Mouse (Mus musculus) mature B cell (primary cell): ENCODE measurements around the gene H13.
"Not testable (repeated sequence)": the region's sequence is repeated elsewhere in the genome, so short reads cannot be mapped to it uniquely, and the experiment has no call there.

Experiments used
- in situ Hi-C: fragments of 300-500 bp; cut with MboI; formaldehyde crosslinking; loops from 2 replicates; pipeline ENCODE4 v1.14.3; 2019

The H13 gene

DNA sequence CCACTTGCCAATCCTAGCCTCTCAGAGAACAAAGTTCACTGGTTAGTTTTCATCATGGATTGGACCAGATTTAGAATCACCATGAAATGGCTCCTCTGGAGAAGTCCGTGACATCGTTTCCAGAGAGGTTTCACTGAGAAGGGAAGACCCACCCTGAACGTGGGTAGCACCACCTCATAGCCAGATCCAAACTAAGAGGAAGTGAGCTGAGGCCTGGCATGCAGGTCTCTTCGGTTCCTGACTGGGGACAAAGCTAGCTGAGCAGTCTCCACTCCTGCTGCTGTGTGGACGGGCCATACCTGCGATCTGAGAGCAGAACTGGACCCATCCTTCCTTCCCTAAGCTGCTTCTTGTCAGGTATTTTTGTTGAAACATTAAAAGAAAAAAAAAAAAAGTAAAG is 8.1 kb upstream of the H13 start:
- in situ Hi-C loops: no loop called here

- in situ Hi-C loops: not testable (repeated sequence)
Observed at GRCm38 (mm10) chr2:152666191-152666590, 3.1 kb upstream of the H13 start.

GRCm38 (mm10) chr2:152669639-152670484 is 601 bp downstream of the H13 start:
- in situ Hi-C loops: no loop called here

DNA sequence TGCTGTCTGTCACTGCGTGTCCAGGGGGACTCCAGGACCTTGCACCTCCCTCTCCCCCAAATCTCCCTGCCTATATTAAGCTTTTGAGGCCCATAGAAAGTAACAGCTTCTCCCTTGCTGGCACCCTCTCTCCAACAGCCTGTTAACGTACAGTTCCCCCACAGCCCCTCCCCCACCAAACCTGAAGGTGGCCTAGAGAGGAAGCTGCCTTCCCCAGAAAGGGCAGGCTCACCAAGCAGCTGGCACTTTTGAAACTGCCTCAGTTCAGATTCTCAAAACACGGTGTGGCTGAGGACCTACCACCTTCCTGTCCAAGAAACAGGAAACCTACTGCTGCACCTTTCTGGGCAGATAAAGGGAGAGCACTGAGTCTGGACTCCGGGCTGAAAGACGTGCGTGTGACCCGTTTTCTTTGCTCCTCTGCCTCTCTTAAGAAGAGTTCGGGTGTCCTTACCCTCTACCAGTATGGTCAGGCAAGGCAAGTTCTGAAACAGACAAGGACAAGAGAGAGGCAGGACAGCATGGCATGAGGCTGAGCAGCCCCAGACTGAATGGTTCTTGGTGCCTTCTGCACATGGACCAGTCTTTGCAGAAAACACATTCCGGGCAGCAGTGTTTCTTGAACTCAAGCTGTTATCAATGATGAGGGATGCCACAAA is 1.9 kb downstream of the H13 start:
- in situ Hi-C loops: no loop called here

- in situ Hi-C loops: no loop called here
Observed at GRCm38 (mm10) chr2:152671642-152671999, 2.4 kb downstream of the H13 start.

DNA sequence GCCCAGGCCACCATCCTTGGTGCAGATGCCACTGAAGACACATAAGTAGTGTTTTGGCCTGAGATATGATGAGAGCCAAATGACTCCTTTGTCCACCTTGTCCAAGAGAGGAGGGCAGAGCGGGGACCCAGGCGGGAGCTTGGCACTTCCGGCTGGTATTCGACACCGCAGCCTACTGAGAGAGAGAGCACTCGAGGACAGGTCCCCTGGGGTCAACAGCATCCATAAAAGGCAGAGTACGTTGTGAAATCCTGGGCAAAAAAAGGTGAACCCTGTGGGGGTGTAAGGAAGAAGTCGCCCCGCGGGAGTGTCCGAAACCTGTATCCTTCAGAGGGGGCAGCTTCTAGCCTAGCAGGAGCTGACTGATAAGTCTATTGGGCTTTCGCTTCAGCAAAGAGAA is 2.9 kb downstream of the H13 start:
- in situ Hi-C loops: no loop called here

GRCm38 (mm10) chr2:152674148-152674547 is 4.9 kb downstream of the H13 start:
- in situ Hi-C loops: no loop called here

GRCm38 (mm10) chr2:152675252-152675791 is 6.1 kb downstream of the H13 start:
- in situ Hi-C loops: no loop called here

DNA sequence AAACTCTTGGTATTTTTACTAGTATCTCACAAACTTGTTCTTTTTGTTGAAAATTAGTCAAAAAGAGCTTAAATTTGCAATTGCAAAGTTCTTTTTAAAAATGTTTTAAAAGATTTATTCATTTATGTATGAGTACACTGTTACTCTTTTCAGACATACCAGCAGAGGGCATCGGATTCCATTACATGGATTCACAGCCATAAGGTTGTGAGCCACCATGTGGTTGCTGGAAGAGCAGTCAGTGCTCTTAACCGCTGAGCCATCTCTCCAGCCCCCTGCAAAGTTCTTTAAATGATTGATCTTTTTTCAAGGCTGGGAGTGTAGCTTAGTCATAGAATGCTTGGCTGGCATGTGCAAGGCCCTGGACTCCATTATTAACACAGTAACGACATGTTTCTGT is 9.0 kb downstream of the H13 start:
- in situ Hi-C loops: no loop called here

GRCm38 (mm10) chr2:152678925-152679324 is 9.7 kb downstream of the H13 start:
- in situ Hi-C loops: no loop called here

- in situ Hi-C loops: no loop called here
Observed at GRCm38 (mm10) chr2:152679701-152680355, 10.6 kb downstream of the H13 start.

DNA sequence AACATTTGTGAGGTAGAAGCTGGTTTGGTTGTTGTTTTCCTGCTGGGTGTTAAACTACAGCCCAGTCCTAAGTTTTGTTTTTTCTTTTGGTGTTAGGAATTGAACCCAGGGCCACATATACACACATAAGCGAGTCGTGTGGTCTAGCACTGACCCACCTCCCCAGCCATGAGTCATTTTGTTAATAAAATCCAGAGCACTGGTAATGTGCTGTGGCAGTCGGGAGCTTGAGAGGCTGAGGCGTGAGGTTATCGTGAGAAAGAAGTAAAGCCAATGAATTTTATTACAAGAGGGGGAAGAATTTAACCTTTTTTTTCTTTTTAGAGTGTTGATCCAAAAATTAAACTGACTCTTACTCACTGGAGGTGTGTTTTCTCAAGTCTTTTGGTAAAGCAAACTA is 13.8 kb downstream of the H13 start:
- in situ Hi-C loops: no loop called here

DNA sequence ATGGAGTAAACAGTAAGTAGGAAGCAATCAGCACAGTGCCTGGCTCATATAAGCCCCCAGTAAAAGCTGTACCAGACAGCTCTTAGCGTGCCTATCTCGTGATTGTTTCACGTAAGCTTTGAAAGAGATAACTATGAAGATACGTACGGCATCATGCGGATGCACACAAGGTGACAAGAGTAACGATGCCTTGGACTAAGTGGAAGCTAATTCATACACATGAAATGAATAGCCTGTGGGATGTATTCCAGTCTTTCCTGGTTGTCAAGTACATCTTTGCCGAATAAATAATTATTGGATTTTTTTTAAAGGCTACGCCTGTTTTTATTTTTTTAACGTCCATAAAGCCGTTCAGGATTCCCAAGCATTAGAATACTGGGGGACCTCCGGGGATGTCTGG is 17.1 kb downstream of the H13 start:
- in situ Hi-C loops: no loop called here

DNA sequence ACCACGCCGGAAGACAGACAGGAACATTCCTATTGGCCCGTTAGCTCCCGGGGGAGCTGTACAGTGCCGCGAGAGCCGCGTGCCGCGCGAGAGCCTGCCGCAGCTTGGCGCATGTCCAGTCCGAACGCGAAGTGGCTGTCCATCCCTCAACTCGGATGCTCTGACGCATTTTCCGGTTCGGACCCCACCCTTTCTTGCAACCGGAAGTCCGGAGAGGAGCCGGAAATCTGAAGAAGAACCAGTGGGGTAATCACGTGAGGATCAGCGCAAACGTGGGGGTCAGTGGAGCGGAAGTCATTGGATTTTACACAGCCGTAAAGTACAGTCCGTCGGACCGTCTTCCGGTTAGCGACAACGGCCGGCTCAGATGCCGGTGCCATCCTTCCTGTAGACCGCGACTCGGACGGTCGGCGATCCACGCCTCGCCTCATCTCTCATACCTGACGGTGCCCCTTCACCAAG is 17.6 kb downstream of the H13 start, which contains the start of gene Mcts2:
Gene Mcts2 (plus strand): TSS at position 230 of the 462 bp plus-strand sequence.
- in situ Hi-C loops: no loop called here

DNA sequence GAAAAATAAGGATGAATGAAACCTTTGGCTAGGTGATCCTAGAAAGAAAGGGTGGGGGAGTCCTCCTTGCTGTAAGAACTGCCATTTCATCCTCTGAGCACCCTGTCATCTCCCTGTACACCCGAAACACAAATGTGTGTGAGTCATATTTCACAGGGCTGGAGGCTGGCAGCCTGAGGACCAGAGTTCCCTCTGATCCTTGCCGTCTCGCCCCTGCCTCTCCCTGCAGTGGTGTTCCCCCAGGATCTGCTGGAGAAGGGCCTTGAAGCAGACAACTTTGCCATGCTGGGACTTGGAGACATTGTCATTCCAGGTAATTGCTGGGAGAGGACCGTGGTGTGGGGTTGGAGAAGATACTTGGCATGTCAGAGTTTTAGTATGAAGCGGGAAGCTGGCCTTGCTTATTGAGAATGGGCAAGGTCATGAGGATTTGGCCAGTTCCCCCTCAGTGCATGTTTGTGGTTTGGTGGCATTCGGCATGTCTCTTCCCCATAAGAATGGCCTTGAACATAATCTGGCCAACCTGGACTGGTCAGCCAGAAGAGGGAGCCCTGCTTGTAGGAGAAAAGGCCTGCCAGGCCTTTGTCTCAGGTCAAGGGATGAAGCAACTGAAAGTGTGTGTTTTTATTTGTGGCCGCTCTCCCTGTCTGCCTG is 22.4 kb downstream of the H13 start:
- in situ Hi-C loops: no loop called here

GRCm38 (mm10) chr2:152693233-152693632 is 24.0 kb downstream of the H13 start:
- in situ Hi-C loops: no loop called here

GRCm38 (mm10) chr2:152693735-152694134 is 24.5 kb downstream of the H13 start:
- in situ Hi-C loops: no loop called here

DNA sequence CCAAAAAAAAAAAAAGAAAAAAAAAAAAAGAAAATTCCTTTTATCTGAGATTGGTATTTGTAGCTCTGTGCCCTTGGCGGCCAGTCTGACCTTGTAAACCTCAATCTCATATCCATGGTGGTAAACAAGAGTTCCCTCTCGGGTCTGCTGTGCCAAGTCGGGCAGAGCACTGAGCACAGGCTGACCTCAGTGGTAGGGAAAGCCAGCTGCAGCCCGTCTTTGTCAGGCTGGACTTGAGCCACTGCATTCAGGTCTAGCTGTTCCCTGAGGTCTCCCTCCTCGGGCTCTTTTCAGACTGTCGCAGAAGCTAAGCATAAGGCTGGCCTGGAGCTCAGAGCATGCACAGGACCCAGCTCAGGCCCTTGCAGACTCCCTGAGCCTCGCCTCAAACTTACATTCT is 25.4 kb downstream of the H13 start:
- in situ Hi-C loops: no loop called here

GRCm38 (mm10) chr2:152696016-152696415 is 26.8 kb downstream of the H13 start:
- in situ Hi-C loops: no loop called here

DNA sequence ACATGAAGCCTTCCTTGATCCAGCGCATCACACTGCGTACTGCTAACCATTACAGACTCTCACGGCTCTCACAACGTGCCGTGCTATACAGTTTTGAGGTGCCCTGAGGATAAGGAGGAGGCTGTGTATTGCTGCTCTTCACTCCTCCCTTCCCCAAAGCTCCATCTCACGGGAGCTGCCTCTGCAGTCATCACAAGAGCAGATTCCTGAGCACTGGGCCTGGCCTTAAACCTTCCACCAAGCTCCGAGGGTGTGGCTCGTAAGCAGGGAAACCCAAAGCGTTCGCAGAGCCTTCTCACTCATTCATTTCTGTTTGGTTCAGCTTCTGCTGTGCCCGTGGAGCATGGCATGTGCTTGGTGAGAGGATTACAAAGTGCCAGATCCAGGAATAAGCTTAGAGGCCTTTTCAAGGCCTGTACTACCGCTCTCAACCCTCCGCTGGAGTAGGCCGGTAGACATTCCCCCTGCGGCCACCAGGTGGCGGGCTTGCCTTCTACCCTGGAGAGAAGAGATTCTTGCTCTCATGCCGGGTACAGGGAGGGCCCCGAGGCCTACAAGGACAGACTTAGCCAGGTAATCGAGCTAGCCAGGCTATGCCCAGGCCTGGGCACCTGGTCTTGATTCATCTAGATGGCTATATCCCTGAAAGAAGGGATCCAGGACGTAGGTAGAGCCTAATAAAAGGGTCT is 27.4 kb downstream of the H13 start:
- in situ Hi-C loops: no loop called here

GRCm38 (mm10) chr2:152700138-152700537 is 30.9 kb downstream of the H13 start:
- in situ Hi-C loops: loop anchor here (5.0 kb wide), 1 partner anchor 132 kb away; the partner anchor contains the start of gene Bcl2l1
